In the genomic region with DNA sequence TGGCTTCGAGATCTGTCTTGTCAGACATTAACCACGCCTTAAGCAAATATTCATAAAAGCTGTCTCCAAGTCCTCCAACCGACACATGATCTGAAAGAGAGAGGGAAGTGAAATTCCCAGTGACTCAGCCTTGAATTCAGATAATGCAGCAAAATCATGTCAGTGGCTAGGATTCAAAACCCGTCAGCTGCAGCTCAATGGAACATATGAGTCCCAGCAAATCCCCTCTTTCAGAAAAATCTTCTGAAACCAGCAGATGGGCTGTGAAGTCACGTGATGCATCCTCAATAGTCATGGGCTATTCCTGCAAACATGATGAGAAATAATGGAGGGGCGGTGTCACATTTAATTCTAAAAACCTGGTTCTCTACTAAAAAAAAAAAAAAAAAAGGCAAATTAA, we compare ENCODE assay signal across 14 mouse cellular contexts.
A peak's percentile ranks its signal among the peaks of the same experiment; 100 is the strongest.
DNase-seq lines count a peak whose midpoint lies in the region; ATAC-seq and TF ChIP-seq lines count a peak whose summit lies in the region.
"Had no signal": no experiment of that assay in that cellular context is flagged by ENCODE, and none has a peak within 500 bp of the region (broad histone marks: within the 10 kb centered on the region; RNA-seq: fewer than 3 reads in every experiment).

No protein-coding gene starts in this region.

- TF ChIP-seq RAD21 in CH12.LX (IDR thresholded peaks at IDR 0.05; ENCODE audit: low read depth, low read length) = no peak

- dilution Hi-C loops in CH12.LX (cut with MboI; ENCODE audit: extremely low pct_ligation_motif_present, extremely low pct_unique_long_range_greater_than_20kb, low sequenced_read_pairs) = no loop called here

- H3K4me2 ChIP-seq in forebrain, embryonic 14.5 days (ENCODE audit: low read length) = no peak overlapping the region
- no peak overlapping the region for H3K4me2 ChIP-seq in forebrain, embryonic 11.5 days (ENCODE audit: low read depth, low read length, severe bottlenecking)
- H3K4me2 ChIP-seq in CH12.LX (ENCODE audit: insufficient read depth, low read depth, poor library complexity, severe bottlenecking) = no peak overlapping the region

- H3K4me3 ChIP-seq in forebrain, embryonic 14.5 days (ENCODE audit: low read depth, low read length) = no peak overlapping the region
- H3K4me3 ChIP-seq in forebrain, embryonic 11.5 days (ENCODE audit: low read depth, low read length) = no peak overlapping the region
- H3K4me3 ChIP-seq in CH12.LX (replicated peaks in 1 of 3; ENCODE audit: low read depth in 2 of 3, low read length in 2 of 3, poor library complexity in 1 of 3) = no peak overlapping the region
- H3K4me3 ChIP-seq: limb, embryonic 10.5 days had no signal

- no peak overlapping the region for H3K27ac ChIP-seq in forebrain, embryonic 14.5 days (ENCODE audit: low read depth, low read length)
- H3K27ac ChIP-seq in forebrain, embryonic 11.5 days (ENCODE audit: low read depth, low read length) = no peak overlapping the region
- H3K27ac ChIP-seq in CH12.LX (ENCODE audit: insufficient read depth, low read depth) = peak overlapping the region; percentile 13; the same call in 1 of the 2 replicates
- H3K27ac ChIP-seq: limb, embryonic 10.5 days had no signal

- no peaks in the 10 kb centered on the region for H3K36me3 ChIP-seq in forebrain, embryonic 14.5 days (ENCODE audit: control insufficient read depth, insufficient read depth, low read length)
- no peaks in the 10 kb centered on the region for H3K36me3 ChIP-seq in forebrain, embryonic 11.5 days (ENCODE audit: control insufficient read depth, insufficient read depth, low read length)
- H3K36me3 ChIP-seq in CH12.LX (replicated peaks in 1 of 2; ENCODE audit: control insufficient read depth in 1 of 2, insufficient read depth in 1 of 2, low read length in 1 of 2) = peaks cover 42 to 77% of the 10 kb centered on the region in 2 experiments
- H3K36me3 ChIP-seq: limb, embryonic 10.5 days had no signal

- DNase-seq in forebrain, embryonic 14.5 days (ENCODE audit: low spot score) = peak; percentile 72
- DNase-seq in forebrain, embryonic 11.5 days (ENCODE audit: low spot score) = no peak
- peak; percentile 19 for DNase-seq in layer of hippocampus, adult 9-11 months
- no peak for DNase-seq in layer of hippocampus, postnatal 25 days (ENCODE audit: extremely low spot score in 1 of 2, low spot score in 1 of 2)
- DNase-seq in CH12.LX (ENCODE audit: extremely low read depth) (peak; percentile 97), MN1 (ENCODE audit: low spot score) (no peak)
- no peak for DNase-seq in cerebellum, adult 18-20 months
- DNase-seq: adrenal gland, postnatal 10 days; cerebellum, adult 11-12 months; kidney, postnatal 10 days; lung, adult 2 months; thymus, postnatal 25 days had no signal

- WGBS in forebrain, embryonic 14.5 days = 76% methylated on average over 6 of the region's 6 CpGs
- WGBS in forebrain, embryonic 11.5 days = 89% methylated on average over 6 of the region's 6 CpGs

- TF ChIP-seq POLR2A in CH12.LX (IDR thresholded peaks at IDR 0.05; ENCODE audit: low read depth, low read length) = no peak

- no peak for TF ChIP-seq CTCF in CH12.LX (conservative IDR thresholded peaks at IDR 0.05 in 1 of 2, IDR thresholded peaks at IDR 0.05 in 1 of 2; ENCODE audit: low read depth in 2 of 2, low read length in 2 of 2)

- in situ Hi-C loops in CH12.LX (cut with MboI; ENCODE audit: low pct_ligation_motif_present, low pct_unique_long_range_greater_than_20kb, low sequenced_read_pairs) = no loop called here

- no peak overlapping the region for H3K9ac ChIP-seq in forebrain, embryonic 14.5 days (ENCODE audit: low read length)
- no peak overlapping the region for H3K9ac ChIP-seq in forebrain, embryonic 11.5 days (ENCODE audit: low read length)
- H3K9ac ChIP-seq in CH12.LX (ENCODE audit: insufficient read depth, low read depth) = no peak overlapping the region

- no peaks in the 10 kb centered on the region for H3K27me3 ChIP-seq in forebrain, embryonic 14.5 days (replicated peaks; ENCODE audit: control insufficient read depth, insufficient read depth, low read length)
- H3K27me3 ChIP-seq in forebrain, embryonic 11.5 days (ENCODE audit: control insufficient read depth, insufficient read depth, low read length) = no peaks in the 10 kb centered on the region
- no peaks in the 10 kb centered on the region for H3K27me3 ChIP-seq in CH12.LX (replicated peaks)

- H3K4me1 ChIP-seq in forebrain, embryonic 14.5 days (ENCODE audit: control insufficient read depth, insufficient read depth, low read length) = no peaks in the 10 kb centered on the region
- H3K4me1 ChIP-seq in forebrain, embryonic 11.5 days (replicated peaks; ENCODE audit: control insufficient read depth, insufficient read depth, low read length) = no peaks in the 10 kb centered on the region
- peaks cover 20 to 58% of the 10 kb centered on the region in 2 experiments for H3K4me1 ChIP-seq in CH12.LX (ENCODE audit: control insufficient read depth in 1 of 2, insufficient read depth in 2 of 2)
- H3K4me1 ChIP-seq: limb, embryonic 10.5 days had no signal

- peak; percentile 100 for TF ChIP-seq EP300 in CH12.LX (IDR thresholded peaks at IDR 0.05; ENCODE audit: low read length)

- H3K9me3 ChIP-seq in forebrain, embryonic 14.5 days (replicated peaks; ENCODE audit: control insufficient read depth, low read length) = no peaks in the 10 kb centered on the region
- H3K9me3 ChIP-seq in forebrain, embryonic 11.5 days (ENCODE audit: control insufficient read depth, low read length) = no peaks in the 10 kb centered on the region
- no peaks in the 10 kb centered on the region for H3K9me3 ChIP-seq in CH12.LX (replicated peaks; ENCODE audit: low read length)
- H3K9me3 ChIP-seq: limb, embryonic 10.5 days had no signal

- ATAC-seq in forebrain, embryonic 14.5 days = peak; percentile 72
- ATAC-seq in forebrain, embryonic 11.5 days (replicated peaks; ENCODE audit: low FRiP score) = no peak
- peak; percentile 73 for ATAC-seq in granulocyte monocyte progenitor cell, adult 5-6 weeks (replicated peaks; ENCODE audit: poor library complexity, severe bottlenecking)

- 0 out of 2 replicates have a peak, but pooled peaks cover 2% of the 10 kb centered on the region for H3K79me2 ChIP-seq in CH12.LX (replicated peaks; ENCODE audit: control insufficient read depth, extremely low read depth, insufficient read depth, poor library complexity, severe bottlenecking)

TF ChIP-seq in CH12.LX, 34 proteins besides CTCF, POLR2A, EP300 and RAD21:
- TF ChIP-seq IRF4 (IDR thresholded peaks at IDR 0.05; ENCODE audit: low read depth, low read length) (peak; percentile 98), MAX (IDR thresholded peaks at IDR 0.05; ENCODE audit: low read length) (peak; percentile 96), E2F4 (IDR thresholded peaks at IDR 0.05; ENCODE audit: insufficient replicate concordance, low read depth, low read length) (no peak), RCOR1 (conservative IDR thresholded peaks at IDR 0.05; ENCODE audit: low read depth, low read length) (peak; percentile 95), KAT2A (IDR thresholded peaks at IDR 0.05; ENCODE audit: insufficient replicate concordance, low read length) (no peak), USF1 (IDR thresholded peaks at IDR 0.05; ENCODE audit: low read depth, low read length) (peak; percentile 94), GABPA (IDR thresholded peaks at IDR 0.05; ENCODE audit: insufficient replicate concordance, low read depth, low read length) (no peak), MYC (IDR thresholded peaks at IDR 0.05; ENCODE audit: low read depth, low read length) (peak; percentile 82), JUND (conservative IDR thresholded peaks at IDR 0.05; ENCODE audit: low read depth, low read length) (peak; percentile 97), CHD2 (IDR thresholded peaks at IDR 0.05; ENCODE audit: low read length) (peak; percentile 89), TCF12 (IDR thresholded peaks at IDR 0.05; ENCODE audit: low read depth, low read length) (peak; percentile 99), MAZ (IDR thresholded peaks at IDR 0.05; ENCODE audit: low read depth, low read length) (0 out of 2 replicates have a peak, but pooled peaks have one; percentile 55), ZMIZ1 (IDR thresholded peaks at IDR 0.05; ENCODE audit: low read depth, low read length) (no peak), SMC3 (IDR thresholded peaks at IDR 0.05; ENCODE audit: low read depth, low read length) (no peak), ZNF384 (IDR thresholded peaks at IDR 0.05; ENCODE audit: low read depth, low read length) (peak; percentile 75), MXI1 (IDR thresholded peaks at IDR 0.05; ENCODE audit: low read depth, low read length) (no peak), ETS1 (conservative IDR thresholded peaks at IDR 0.05; ENCODE audit: low read depth, low read length) (peak; percentile 100), BHLHE40 (IDR thresholded peaks at IDR 0.05; ENCODE audit: low read depth, low read length) (peak; percentile 99), ZC3H11A (IDR thresholded peaks at IDR 0.05; ENCODE audit: low read depth, low read length) (no peak), SIN3A (IDR thresholded peaks at IDR 0.05; ENCODE audit: low read length) (peak; percentile 84; the same call in 1 of the 2 replicates), TBP (conservative IDR thresholded peaks at IDR 0.05; ENCODE audit: low read depth, low read length) (no peak), MAFK (IDR thresholded peaks at IDR 0.05; ENCODE audit: insufficient replicate concordance, low read length) (peak; percentile 86), PAX5 (IDR thresholded peaks at IDR 0.05; ENCODE audit: low read length) (no peak), JUN (IDR thresholded peaks at IDR 0.05; ENCODE audit: insufficient read depth, low read depth, low read length) (peak; percentile 98), MEF2A (IDR thresholded peaks at IDR 0.05; ENCODE audit: borderline replicate concordance, low read depth, low read length) (peak; percentile 96), USF2 (conservative IDR thresholded peaks at IDR 0.05; ENCODE audit: low read depth, low read length) (peak; percentile 98), CHD1 (IDR thresholded peaks at IDR 0.05; ENCODE audit: low read depth, low read length) (no peak)

Comparison
In these comparisons a context has a peak if more than half of its experiments do, and no peak if none do; other contexts are left out.
1. DNase-seq: peak in forebrain, embryonic 14.5 days (single experiment), layer of hippocampus, adult 9-11 months (single experiment) and CH12.LX (single experiment); none in forebrain, embryonic 11.5 days (single experiment), layer of hippocampus, postnatal 25 days (0 of 2), MN1 (single experiment) and cerebellum, adult 18-20 months (0 of 2).